Mouse (Mus musculus) embryonic stem cell, embryonic (primary cell): Measurements from ENCODE around the gene Smarca1.

Experiments
- CTCF ChIA-PET, 4 experiments: fragments of 300-600 bp in 2 of 4; fragments of 350-600 bp in 2 of 4; sonication (Branson Sonifier 250); formaldehyde crosslinking; loops; one replicate each; lab custom pipeline; 2022; ENCODE audit warnings: inconsistent platforms in 2 of 4; lab: Charles Lee
- POLR2A ChIA-PET, 4 experiments: fragments of 300-600 bp in 2 of 4; fragments of 350-600 bp in 2 of 4; sonication (Branson Sonifier 250); formaldehyde crosslinking; loops; one replicate each; lab custom pipeline; 2022; ENCODE audit warnings: antibody characterized with exemption in 4 of 4, inconsistent platforms in 1 of 4; lab: Charles Lee

The Smarca1 gene

GRCm38 (mm10) chrX:47835098-47835834 lies 57.5 kb downstream of the Smarca1 start:
- CTCF ChIA-PET, result no interaction called here
- POLR2A ChIA-PET, result no interaction called here

- POLR2A ChIA-PET, result no interaction called here
- CTCF ChIA-PET, result no interaction called here
Measured at GRCm38 (mm10) chrX:47833431-47833830, 59.3 kb downstream of the Smarca1 start.

- CTCF ChIA-PET, result interaction anchor here in 3 of 4 experiments (0.5 to 0.7 kb wide), 5 partner anchors 157 to 530 kb away, joined by 3 to 4 read pairs (median 4); no protein-coding TSS in a partner anchor
- POLR2A ChIA-PET, result interaction anchor here in 2 of 4 experiments (0.6 to 0.7 kb wide), 2 partner anchors 10 to 508 kb away, joined by 3 to 7 read pairs; no protein-coding TSS in a partner anchor
Measured at GRCm38 (mm10) chrX:47820566-47820965, 72.2 kb downstream of the Smarca1 start.

- ChIA-PET CTCF (no interaction called here), POLR2A (no interaction called here)
Measured at GRCm38 (mm10) chrX:47808717-47809116, 84.1 kb downstream of the Smarca1 start.

- POLR2A ChIA-PET, result no interaction called here
- CTCF ChIA-PET, result no interaction called here
Measured at GRCm38 (mm10) chrX:47764440-47764839, 128.3 kb downstream of the Smarca1 start.

GRCm38 (mm10) chrX:47760212-47760611 lies 132.6 kb downstream of the Smarca1 start:
- ChIA-PET POLR2A (interaction anchor here in 1 of 4 experiments (0.7 kb wide), 1 partner anchor 657 kb away, joined by 3 read pairs; no protein-coding TSS in a partner anchor), CTCF (no interaction called here)
